Mouse (Mus musculus): ENCODE measurements around the gene Il17c. TPM values are rescaled to one million over a fixed set of nuclear protein-coding genes. Genes with fewer than 3 reads are reported as not detected.
A peak's percentile ranks its signal among the peaks of the same experiment; 100 is the strongest.

Gene Il17c
- polyA plus RNA-seq, 1 experiment from 2014 or later: not detected

GRCm38 (mm10) chr8:122415554-122415953 lies 6.3 kb upstream of the Il17c start:
- Histone ChIP-seq H3K27ac (ENCODE audit: low read depth) (no peak overlapping the region), H3K4me1 (ENCODE audit: insufficient read depth) (no peaks in the 10 kb centered on the region), H3K9ac (no peak overlapping the region), H3K27me3 (ENCODE audit: insufficient read depth, low read length) (no peaks in the 10 kb centered on the region), H3K4me2 (no peak overlapping the region), H3K4me3 (ENCODE audit: low read depth, low read length) (no peak overlapping the region), H3K36me3 (ENCODE audit: insufficient read depth) (peaks cover 86% of the 10 kb centered on the region), H3K9me3 (ENCODE audit: low read depth, low read length) (no peaks in the 10 kb centered on the region)
- ATAC-seq (ENCODE audit: insufficient read depth): no peak
- no peak for DNase-seq
- no peak for TF ChIP-seq CTCF (IDR thresholded peaks at IDR 0.05; ENCODE audit: low read depth)
- 80% methylated on average over 6 of the region's 6 CpGs for WGBS

- DNase-seq: peak; percentile 66
- H3K9ac ChIP-seq: no peak overlapping the region
- H3K36me3 ChIP-seq (ENCODE audit: insufficient read depth): peaks cover 42% of the 10 kb centered on the region
- no peak overlapping the region for H3K4me3 ChIP-seq (ENCODE audit: low read depth, low read length)
- no peaks in the 10 kb centered on the region for H3K4me1 ChIP-seq (ENCODE audit: insufficient read depth)
- no peak for TF ChIP-seq CTCF (IDR thresholded peaks at IDR 0.05; ENCODE audit: low read depth)
- no peaks in the 10 kb centered on the region for H3K27me3 ChIP-seq (ENCODE audit: insufficient read depth, low read length)
- no peak overlapping the region for H3K4me2 ChIP-seq
- no peaks in the 10 kb centered on the region for H3K9me3 ChIP-seq (ENCODE audit: low read depth, low read length)
- no peak for ATAC-seq (ENCODE audit: insufficient read depth)
- 52% methylated on average over 9 of the region's 9 CpGs for WGBS
- no peak overlapping the region; the same call in 1 of the 2 replicates for H3K27ac ChIP-seq (ENCODE audit: low read depth)
These were observed 1.8 kb upstream of the Il17c start for GRCm38 (mm10) chr8:122419881-122420555.

GRCm38 (mm10) chr8:122423217-122423616 lies 1.4 kb downstream of the Il17c start:
- 76% methylated on average over 24 of the region's 24 CpGs for WGBS
- Histone ChIP-seq H3K4me1 (ENCODE audit: insufficient read depth) (no peaks in the 10 kb centered on the region), H3K4me3 (ENCODE audit: low read depth, low read length) (no peak overlapping the region), H3K9ac (no peak overlapping the region), H3K4me2 (no peak overlapping the region), H3K9me3 (ENCODE audit: low read depth, low read length) (no peaks in the 10 kb centered on the region), H3K27ac (ENCODE audit: low read depth) (no peak overlapping the region), H3K36me3 (ENCODE audit: insufficient read depth) (peaks cover 15% of the 10 kb centered on the region), H3K27me3 (ENCODE audit: insufficient read depth, low read length) (no peaks in the 10 kb centered on the region)
- no peak for TF ChIP-seq CTCF (IDR thresholded peaks at IDR 0.05; ENCODE audit: low read depth)
- DNase-seq: no peak
- no peak for ATAC-seq (ENCODE audit: insufficient read depth)

GRCm38 (mm10) chr8:122423659-122424058 lies 1.8 kb downstream of the Il17c start:
- Histone ChIP-seq H3K27ac (ENCODE audit: low read depth) (no peak overlapping the region), H3K4me3 (ENCODE audit: low read depth, low read length) (no peak overlapping the region), H3K9ac (no peak overlapping the region), H3K4me1 (ENCODE audit: insufficient read depth) (no peaks in the 10 kb centered on the region), H3K36me3 (ENCODE audit: insufficient read depth) (peaks cover 12% of the 10 kb centered on the region; the same call in 1 of the 2 replicates), H3K4me2 (no peak overlapping the region), H3K27me3 (ENCODE audit: insufficient read depth, low read length) (no peaks in the 10 kb centered on the region), H3K9me3 (ENCODE audit: low read depth, low read length) (no peaks in the 10 kb centered on the region)
- peak; percentile 29 for DNase-seq
- 44% methylated on average over 5 of the region's 5 CpGs for WGBS
- TF ChIP-seq CTCF (IDR thresholded peaks at IDR 0.05; ENCODE audit: low read depth): no peak
- no peak for ATAC-seq (ENCODE audit: insufficient read depth)

- Histone ChIP-seq H3K4me1 (ENCODE audit: insufficient read depth) (no peaks in the 10 kb centered on the region), H3K27me3 (ENCODE audit: insufficient read depth, low read length) (no peaks in the 10 kb centered on the region), H3K9me3 (ENCODE audit: low read depth, low read length) (no peaks in the 10 kb centered on the region), H3K9ac (no peak overlapping the region), H3K36me3 (ENCODE audit: insufficient read depth) (0 out of 2 replicates have a peak, but pooled peaks cover 5% of the 10 kb centered on the region), H3K4me3 (ENCODE audit: low read depth, low read length) (no peak overlapping the region), H3K4me2 (no peak overlapping the region), H3K27ac (ENCODE audit: low read depth) (no peak overlapping the region)
- TF ChIP-seq CTCF (IDR thresholded peaks at IDR 0.05; ENCODE audit: low read depth): no peak
- ATAC-seq (ENCODE audit: insufficient read depth): no peak
- 69% methylated on average over 9 of the region's 9 CpGs for WGBS
- DNase-seq: no peak
These were observed 4.3 kb downstream of the Il17c start for GRCm38 (mm10) chr8:122426145-122426544.

- WGBS: 82% methylated on average over 7 of the region's 7 CpGs
- Histone ChIP-seq H3K4me1 (ENCODE audit: insufficient read depth) (peaks cover 8% of the 10 kb centered on the region; the same call in 1 of the 2 replicates), H3K9me3 (ENCODE audit: low read depth, low read length) (no peaks in the 10 kb centered on the region)
These were observed 5.8 kb downstream of the Il17c start for GRCm38 (mm10) chr8:122427607-122428006.

GRCm38 (mm10) chr8:122428163-122428562 lies 6.3 kb downstream of the Il17c start:
- Histone ChIP-seq H3K36me3 (ENCODE audit: insufficient read depth) (0 out of 2 replicates have a peak, but pooled peaks cover 5% of the 10 kb centered on the region), H3K9me3 (ENCODE audit: low read depth, low read length) (no peaks in the 10 kb centered on the region), H3K4me2 (no peak overlapping the region), H3K4me1 (ENCODE audit: insufficient read depth) (peaks cover 8% of the 10 kb centered on the region; the same call in 1 of the 2 replicates), H3K27ac (ENCODE audit: low read depth) (no peak overlapping the region), H3K27me3 (ENCODE audit: insufficient read depth, low read length) (no peaks in the 10 kb centered on the region), H3K9ac (no peak overlapping the region), H3K4me3 (ENCODE audit: low read depth, low read length) (no peak overlapping the region)
- no peak for TF ChIP-seq CTCF (IDR thresholded peaks at IDR 0.05; ENCODE audit: low read depth)
- ATAC-seq (ENCODE audit: insufficient read depth) (no peak), DNase-seq (no peak)
- WGBS: 85% methylated on average over 9 of the region's 9 CpGs

More at GRCm38 (mm10) chr8:122427607-122428006, 5.8 kb downstream of the Il17c start:
- ATAC-seq (ENCODE audit: insufficient read depth): no peak
- no peaks in the 10 kb centered on the region for H3K27me3 ChIP-seq (ENCODE audit: insufficient read depth, low read length)
- H3K9ac ChIP-seq: no peak overlapping the region
- no peak for DNase-seq
- H3K27ac ChIP-seq (ENCODE audit: low read depth): no peak overlapping the region
- TF ChIP-seq CTCF (IDR thresholded peaks at IDR 0.05; ENCODE audit: low read depth): no peak
- H3K4me2 ChIP-seq: no peak overlapping the region
- H3K4me3 ChIP-seq (ENCODE audit: low read depth, low read length): no peak overlapping the region
- 0 out of 2 replicates have a peak, but pooled peaks cover 5% of the 10 kb centered on the region for H3K36me3 ChIP-seq (ENCODE audit: insufficient read depth)
